Mouse (Mus musculus) G1E-ER4 (cell line): ENCODE measurements around the gene Tedc1. TPM values are rescaled to one million over a fixed set of nuclear protein-coding genes. Genes with fewer than 3 reads are reported as not detected.

Experiments used
- GATA1 ChIP-seq: IDR thresholded peaks from one replicate; pipeline ENCODE4 v1.8.0; 2012; ENCODE audit warnings: low read length, inconsistent platforms
- polyA plus RNA-seq: library from polyadenylated mRNA; stranded (reverse); fragments of >175 nt; gene quantifications from 2 replicates; pipeline ENCODE4 v1.2.3, GENCODE M21; 2012

Gene Tedc1
- polyA plus RNA-seq, 1 experiment, result 32.0 TPM

DNA sequence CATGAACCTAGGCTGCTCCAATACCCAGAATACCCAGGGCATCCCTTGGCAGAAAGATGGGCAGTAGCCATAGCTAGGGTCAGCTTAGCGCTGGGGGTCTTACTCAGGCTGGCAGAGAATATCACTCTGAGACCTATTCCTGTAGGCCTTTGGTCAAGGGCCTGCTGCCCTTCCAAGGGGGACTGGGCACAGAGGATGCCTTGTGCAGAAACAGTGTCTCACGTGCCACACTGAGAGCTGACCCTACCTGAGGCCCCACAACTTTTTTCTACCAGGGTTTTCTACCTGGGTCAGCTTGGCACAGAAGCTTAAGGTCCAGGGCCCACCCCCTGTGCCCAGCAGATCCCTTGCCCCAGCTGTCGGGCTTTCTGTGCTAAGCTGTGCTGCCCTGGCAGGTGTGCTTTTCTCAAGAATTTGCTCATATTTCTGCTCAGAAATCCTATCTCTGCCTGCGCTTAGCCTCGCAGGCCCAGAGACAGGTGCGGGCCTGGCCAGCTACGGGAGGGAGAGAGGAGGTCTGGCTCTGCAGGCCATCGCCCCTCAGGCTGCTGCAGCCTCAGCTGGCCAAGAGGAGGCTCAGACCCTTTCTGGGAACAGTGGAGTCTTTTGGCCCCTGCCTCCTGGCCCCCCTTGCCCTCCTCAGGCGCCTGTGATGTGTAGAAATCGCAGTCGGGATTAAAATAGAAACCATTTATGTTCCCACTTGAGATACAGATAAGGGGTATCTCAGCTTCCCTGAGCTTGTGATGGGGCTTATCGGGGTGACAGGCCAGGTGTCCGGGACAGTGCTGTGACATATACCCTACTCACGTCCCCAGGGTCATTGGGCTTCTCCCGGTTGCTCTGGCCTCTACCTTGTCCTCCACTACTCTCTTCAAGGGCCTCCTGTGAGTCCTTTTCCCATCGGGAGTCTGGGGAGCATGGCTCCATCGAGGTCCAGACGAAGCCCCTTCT lies 18.7 kb upstream of the Tedc1 start:
- TF ChIP-seq GATA1, result no peak

- no peak for TF ChIP-seq GATA1
These were observed 17.9 kb upstream of the Tedc1 start for GRCm38 (mm10) chr12:113138291-113138690.

DNA sequence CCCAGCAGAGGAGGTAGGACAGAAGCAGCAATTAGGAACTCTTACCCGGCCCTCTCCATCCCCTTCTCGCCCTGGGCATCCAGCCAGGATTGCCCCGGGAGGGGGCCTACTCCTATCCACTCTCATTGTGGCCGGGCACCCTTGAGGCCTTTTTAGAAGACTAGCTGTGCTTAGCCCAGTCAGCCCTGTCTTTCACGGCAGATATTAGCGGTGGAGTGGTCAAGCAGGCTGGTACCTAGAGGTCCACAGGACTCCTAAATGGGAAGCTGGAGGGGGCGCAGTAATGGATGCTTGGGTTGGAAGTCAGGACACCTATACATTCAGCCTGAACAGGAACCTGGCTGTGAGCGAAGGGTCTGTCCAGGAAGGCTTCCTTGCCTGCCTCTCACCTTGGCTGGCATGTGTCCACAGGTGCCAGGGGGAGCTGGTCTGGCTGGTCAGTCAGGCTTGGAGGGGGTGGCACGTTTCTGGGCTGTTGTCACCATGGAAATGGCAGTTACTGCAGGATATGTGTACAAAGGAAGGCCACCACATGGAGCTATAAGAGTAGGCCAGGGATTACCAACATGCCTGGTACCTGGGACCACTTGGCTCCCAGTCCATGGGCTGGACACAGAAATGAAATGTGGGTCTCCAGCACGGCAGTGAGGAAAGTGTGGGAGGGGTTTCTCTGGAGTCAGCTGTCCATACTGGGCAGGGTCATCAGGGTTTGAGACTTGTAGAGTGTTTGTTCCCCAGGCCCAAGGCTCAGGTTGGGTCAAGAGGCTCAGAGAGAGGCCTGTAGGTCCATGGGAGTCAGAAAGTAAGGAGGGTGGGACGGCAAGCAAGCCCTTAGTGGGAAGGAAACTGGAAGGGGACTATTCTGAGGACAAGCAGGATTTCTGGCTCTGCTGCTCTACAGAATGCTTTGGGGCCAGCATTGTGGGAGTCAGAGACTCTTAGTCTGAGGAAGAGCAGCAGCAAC lies 17.0 kb upstream of the Tedc1 start:
- TF ChIP-seq GATA1, result no peak

- no peak for TF ChIP-seq GATA1
These were observed 16.2 kb upstream of the Tedc1 start, which contains the start of gene Crip2 for GRCm38 (mm10) chr12:113139908-113140615. Gene Crip2, plus strand, starts transcription at chr12:113140236.

DNA sequence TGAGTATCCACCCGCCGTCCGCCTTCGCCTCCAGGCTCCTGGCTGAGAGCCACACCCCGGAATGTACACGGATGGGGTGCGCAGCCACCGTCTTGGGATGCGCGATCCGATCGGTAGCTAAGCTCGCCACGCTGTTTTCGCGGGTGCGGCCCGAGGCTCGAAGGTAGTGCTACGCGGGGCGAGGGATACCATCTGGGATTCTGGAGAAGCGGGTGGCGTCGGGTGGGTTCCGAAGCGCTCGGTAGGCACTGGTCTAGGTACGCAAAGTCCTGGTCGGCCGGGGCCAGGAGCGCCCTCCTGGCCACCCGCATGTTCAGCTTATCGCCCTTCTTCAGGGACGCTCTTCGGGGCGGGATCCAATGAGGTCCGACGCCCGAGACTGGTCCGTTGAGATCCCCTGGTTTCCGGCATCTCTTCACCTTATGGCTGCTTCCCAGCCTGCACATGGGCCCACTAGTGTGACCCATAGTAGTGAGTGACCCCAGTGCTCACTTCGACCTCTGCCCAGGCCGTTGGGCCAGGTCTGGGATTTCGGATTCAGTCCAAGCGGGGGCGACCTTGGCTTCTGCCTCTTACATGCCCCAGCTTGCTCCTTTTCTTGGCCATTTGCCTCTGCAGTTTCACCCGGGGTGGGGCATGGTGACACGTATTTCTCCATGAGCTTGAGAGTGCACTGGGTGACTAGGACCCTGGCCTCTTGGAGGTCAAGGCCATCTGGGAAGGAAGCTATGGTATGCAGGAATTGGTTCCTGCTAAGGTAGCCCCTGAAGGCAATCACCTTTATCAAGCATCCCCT lies 15.4 kb upstream of the Tedc1 start:
- TF ChIP-seq GATA1, result no peak

DNA sequence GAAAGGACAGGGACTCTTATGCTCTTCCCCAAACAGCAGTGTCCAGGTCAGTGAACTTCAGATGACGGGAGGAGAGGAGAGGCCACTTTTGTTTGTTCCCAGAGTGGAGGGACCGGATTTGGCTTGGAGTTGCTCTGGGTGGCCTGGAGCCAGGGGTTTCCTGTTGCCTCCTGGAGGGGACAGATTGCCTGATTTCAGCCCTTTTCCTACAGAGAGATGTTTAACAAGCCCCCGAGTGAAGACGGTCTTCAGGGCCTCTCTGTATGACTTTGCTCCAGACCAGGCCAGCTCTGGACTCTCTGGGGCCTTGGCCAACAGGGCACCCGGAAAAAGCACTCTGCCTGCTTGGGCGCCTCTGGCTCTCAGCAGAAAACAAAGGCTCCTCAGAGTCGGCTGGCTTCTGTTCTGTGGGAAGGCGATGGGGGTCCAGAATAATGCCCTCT lies 14.7 kb upstream of the Tedc1 start:
- TF ChIP-seq GATA1, result no peak

GRCm38 (mm10) chr12:113142021-113142975 lies 13.9 kb upstream of the Tedc1 start:
- TF ChIP-seq GATA1, result no peak

- TF ChIP-seq GATA1, result no peak
These were observed 13.1 kb upstream of the Tedc1 start for GRCm38 (mm10) chr12:113143164-113143563.

DNA sequence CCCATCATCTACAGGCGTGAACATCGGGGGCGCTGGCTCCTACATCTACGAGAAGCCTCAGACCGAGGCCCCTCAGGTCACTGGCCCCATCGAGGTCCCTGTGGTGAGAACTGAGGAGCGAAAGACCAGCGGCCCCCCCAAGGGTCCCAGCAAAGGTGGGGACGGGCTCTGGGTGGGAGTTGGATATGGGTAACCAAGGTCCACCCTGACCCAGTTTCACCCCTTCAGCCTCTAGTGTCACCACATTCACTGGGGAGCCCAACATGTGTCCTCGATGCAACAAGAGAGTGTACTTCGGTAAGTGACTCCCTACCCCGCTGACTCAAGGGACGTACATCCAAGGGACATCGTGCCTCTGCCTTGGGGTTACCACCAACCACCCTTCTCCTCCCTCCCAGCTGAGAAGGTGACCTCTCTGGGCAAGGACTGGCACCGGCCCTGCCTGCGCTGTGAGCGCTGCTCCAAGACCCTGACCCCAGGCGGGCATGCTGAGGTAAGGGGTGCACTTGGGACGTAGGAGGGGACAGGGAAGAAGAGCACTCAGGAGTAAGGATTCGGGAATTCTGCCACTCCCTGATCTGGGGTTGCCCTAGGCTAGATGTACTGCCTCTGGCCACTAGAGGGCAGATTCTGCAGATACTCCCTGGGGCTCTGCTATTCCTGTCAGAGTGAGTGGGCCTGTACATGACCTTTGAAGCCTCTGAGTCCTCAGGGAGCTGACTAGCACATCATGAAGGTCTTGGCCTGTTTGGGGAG lies 12.0 kb upstream of the Tedc1 start:
- TF ChIP-seq GATA1, result no peak

DNA sequence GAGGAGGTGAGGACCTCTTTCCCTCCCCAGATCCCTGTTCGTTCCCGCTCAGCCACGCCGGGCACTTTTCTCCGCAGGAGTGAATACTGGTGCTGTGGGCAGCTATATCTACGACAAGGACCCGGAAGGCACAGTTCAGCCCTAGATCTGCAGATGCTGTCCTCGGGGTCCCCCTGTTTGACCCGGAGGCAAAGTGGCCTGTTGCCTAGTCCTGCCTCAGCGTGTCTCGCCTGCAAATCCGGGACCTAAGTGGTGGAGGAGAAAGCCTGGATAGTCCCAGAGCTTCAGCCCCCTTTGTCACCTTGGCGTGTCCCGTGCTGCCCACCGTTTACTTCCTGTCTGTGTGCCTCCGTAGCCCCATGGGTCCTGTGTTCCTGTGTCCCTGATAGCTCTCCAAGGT lies 11.3 kb upstream of the Tedc1 start:
- TF ChIP-seq GATA1, result no peak

GRCm38 (mm10) chr12:113145591-113145990 lies 10.6 kb upstream of the Tedc1 start:
- TF ChIP-seq GATA1, result no peak
